Mouse (Mus musculus): ENCODE results near the gene Eif5a2. TPM values are rescaled to one million over a fixed set of nuclear protein-coding genes. Genes with fewer than 3 reads are reported as not detected.

The Eif5a2 gene
- 9.6 and 10.1 TPM in 2 replicates for polyA plus RNA-seq (2015; fragmentation: Nextera tagmentation; extraction: Ambion mirVana)

- Histone ChIP-seq H3K9me3 (replicated peaks) (no peaks in the 10 kb centered on the region), H3K4me2 (peak within 1 kb of the TSS; percentile 99), H3K4me1 (peaks cover 11% of the 10 kb centered on the region), H3K27ac (replicated peaks) (no peak within 1 kb of the TSS), H3K9ac (replicated peaks) (peak within 1 kb of the TSS; percentile 64), H3K4me3 (replicated peaks) (peak within 1 kb of the TSS; percentile 86), H3K36me3 (no peaks in the 10 kb centered on the region), H3K27me3 (replicated peaks) (no peaks in the 10 kb centered on the region)
- peak; percentile 100 for ATAC-seq (ENCODE audit: low FRiP score)
- 1% methylated on average over 46 of the region's 46 CpGs for WGBS
Measured at GRCm38 (mm10) chr3:28780994-28781393, at the start of gene Eif5a2. Gene Eif5a2 (plus strand): TSS chr3:28781276.

GRCm38 (mm10) chr3:28734712-28735111 is 46.4 kb upstream of the Eif5a2 start:
- Histone ChIP-seq H3K36me3 (no peaks in the 10 kb centered on the region), H3K9me3 (replicated peaks) (no peaks in the 10 kb centered on the region), H3K4me3 (replicated peaks) (no peak overlapping the region), H3K4me2 (no peak overlapping the region), H3K27me3 (replicated peaks) (no peaks in the 10 kb centered on the region), H3K27ac (replicated peaks) (no peak overlapping the region), H3K9ac (replicated peaks) (no peak overlapping the region), H3K4me1 (no peaks in the 10 kb centered on the region)
- ATAC-seq (ENCODE audit: low FRiP score) = no peak
- WGBS = 78% methylated on average over 2 of the region's 2 CpGs

- 36% methylated on average over 2 of the region's 2 CpGs for WGBS
Measured at GRCm38 (mm10) chr3:28736981-28737380, 44.1 kb upstream of the Eif5a2 start.

GRCm38 (mm10) chr3:28740353-28740752 is 40.7 kb upstream of the Eif5a2 start:
- WGBS = 30% methylated on average over 6 of the region's 6 CpGs
- H3K27ac ChIP-seq (replicated peaks) = no peak overlapping the region
- H3K9ac ChIP-seq (replicated peaks) = no peak overlapping the region
- H3K4me2 ChIP-seq = no peak overlapping the region
- H3K4me3 ChIP-seq (replicated peaks) = no peak overlapping the region
- no peak for ATAC-seq (ENCODE audit: low FRiP score)
- no peaks in the 10 kb centered on the region for H3K27me3 ChIP-seq (replicated peaks)
- H3K36me3 ChIP-seq = no peaks in the 10 kb centered on the region
- H3K9me3 ChIP-seq (replicated peaks) = no peaks in the 10 kb centered on the region
- H3K4me1 ChIP-seq = no peaks in the 10 kb centered on the region

More at GRCm38 (mm10) chr3:28736981-28737380, 44.1 kb upstream of the Eif5a2 start:
- H3K4me2 ChIP-seq = no peak overlapping the region
- H3K27me3 ChIP-seq (replicated peaks) = no peaks in the 10 kb centered on the region
- ATAC-seq (ENCODE audit: low FRiP score) = no peak
- no peaks in the 10 kb centered on the region for H3K9me3 ChIP-seq (replicated peaks)
- no peaks in the 10 kb centered on the region for H3K36me3 ChIP-seq
- no peak overlapping the region for H3K27ac ChIP-seq (replicated peaks)
- no peak overlapping the region for H3K9ac ChIP-seq (replicated peaks)
- no peaks in the 10 kb centered on the region for H3K4me1 ChIP-seq
- no peak overlapping the region for H3K4me3 ChIP-seq (replicated peaks)

GRCm38 (mm10) chr3:28743251-28743650 is 37.8 kb upstream of the Eif5a2 start:
- Histone ChIP-seq H3K4me1 (no peaks in the 10 kb centered on the region), H3K9ac (replicated peaks) (no peak overlapping the region), H3K27ac (replicated peaks) (no peak overlapping the region), H3K36me3 (no peaks in the 10 kb centered on the region), H3K4me3 (replicated peaks) (no peak overlapping the region), H3K4me2 (no peak overlapping the region), H3K9me3 (replicated peaks) (no peaks in the 10 kb centered on the region), H3K27me3 (replicated peaks) (no peaks in the 10 kb centered on the region)
- 43% methylated on average over 8 of the region's 8 CpGs for WGBS
- no peak for ATAC-seq (ENCODE audit: low FRiP score)

GRCm38 (mm10) chr3:28745835-28746483 is 35.1 kb upstream of the Eif5a2 start:
- Histone ChIP-seq H3K4me3 (replicated peaks) (no peak overlapping the region), H3K9ac (replicated peaks) (no peak overlapping the region), H3K4me2 (no peak overlapping the region), H3K9me3 (replicated peaks) (no peaks in the 10 kb centered on the region), H3K4me1 (no peaks in the 10 kb centered on the region), H3K27me3 (replicated peaks) (no peaks in the 10 kb centered on the region), H3K27ac (replicated peaks) (no peak overlapping the region), H3K36me3 (no peaks in the 10 kb centered on the region)
- 29% methylated on average over 7 of the region's 7 CpGs for WGBS
- ATAC-seq (ENCODE audit: low FRiP score) = peak; percentile 83

GRCm38 (mm10) chr3:28748151-28748550 is 32.9 kb upstream of the Eif5a2 start:
- Histone ChIP-seq H3K27ac (replicated peaks) (no peak overlapping the region), H3K9ac (replicated peaks) (no peak overlapping the region), H3K4me3 (replicated peaks) (no peak overlapping the region), H3K4me1 (no peaks in the 10 kb centered on the region), H3K27me3 (replicated peaks) (no peaks in the 10 kb centered on the region), H3K4me2 (no peak overlapping the region), H3K9me3 (replicated peaks) (no peaks in the 10 kb centered on the region), H3K36me3 (no peaks in the 10 kb centered on the region)
- WGBS = 86% methylated on average over 3 of the region's 3 CpGs
- no peak for ATAC-seq (ENCODE audit: low FRiP score)

- no peaks in the 10 kb centered on the region for H3K9me3 ChIP-seq (replicated peaks)
- H3K27ac ChIP-seq (replicated peaks) = no peak overlapping the region
- no peak overlapping the region for H3K4me2 ChIP-seq
- H3K27me3 ChIP-seq (replicated peaks) = no peaks in the 10 kb centered on the region
- ATAC-seq (ENCODE audit: low FRiP score) = no peak
- no peak overlapping the region for H3K9ac ChIP-seq (replicated peaks)
- H3K4me3 ChIP-seq (replicated peaks) = no peak overlapping the region
- no peaks in the 10 kb centered on the region for H3K36me3 ChIP-seq
- H3K4me1 ChIP-seq = no peaks in the 10 kb centered on the region
Measured at GRCm38 (mm10) chr3:28748956-28749355, 32.1 kb upstream of the Eif5a2 start.

- ATAC-seq (ENCODE audit: low FRiP score) = no peak
- H3K4me3 ChIP-seq (replicated peaks) = no peak overlapping the region
- H3K4me2 ChIP-seq = no peak overlapping the region
- H3K36me3 ChIP-seq = no peaks in the 10 kb centered on the region
- no peak overlapping the region for H3K9ac ChIP-seq (replicated peaks)
- H3K9me3 ChIP-seq (replicated peaks) = no peaks in the 10 kb centered on the region
- 58% methylated on average over 7 of the region's 7 CpGs for WGBS
- no peaks in the 10 kb centered on the region for H3K27me3 ChIP-seq (replicated peaks)
- no peak overlapping the region for H3K27ac ChIP-seq (replicated peaks)
- H3K4me1 ChIP-seq = no peaks in the 10 kb centered on the region
Measured at GRCm38 (mm10) chr3:28755477-28755876, 25.6 kb upstream of the Eif5a2 start.

GRCm38 (mm10) chr3:28761225-28761789 is 19.8 kb upstream of the Eif5a2 start:
- Histone ChIP-seq H3K9ac (replicated peaks) (no peak overlapping the region), H3K4me2 (no peak overlapping the region), H3K4me1 (no peaks in the 10 kb centered on the region), H3K36me3 (no peaks in the 10 kb centered on the region), H3K27me3 (replicated peaks) (no peaks in the 10 kb centered on the region), H3K9me3 (replicated peaks) (no peaks in the 10 kb centered on the region), H3K4me3 (replicated peaks) (no peak overlapping the region), H3K27ac (replicated peaks) (no peak overlapping the region)
- 33% methylated on average over 8 of the region's 8 CpGs for WGBS
- ATAC-seq (ENCODE audit: low FRiP score) = peak; percentile 45; the same call in 1 of the 2 replicates

- Histone ChIP-seq H3K36me3 (no peaks in the 10 kb centered on the region), H3K4me2 (no peak overlapping the region), H3K27ac (replicated peaks) (no peak overlapping the region), H3K4me3 (replicated peaks) (no peak overlapping the region), H3K9me3 (replicated peaks) (no peaks in the 10 kb centered on the region), H3K4me1 (no peaks in the 10 kb centered on the region), H3K27me3 (replicated peaks) (no peaks in the 10 kb centered on the region), H3K9ac (replicated peaks) (no peak overlapping the region)
- WGBS = 91% methylated on average over 4 of the region's 4 CpGs
- no peak for ATAC-seq (ENCODE audit: low FRiP score)
Measured at GRCm38 (mm10) chr3:28766935-28767334, 14.1 kb upstream of the Eif5a2 start.

GRCm38 (mm10) chr3:28768222-28768621 is 12.9 kb upstream of the Eif5a2 start:
- Histone ChIP-seq H3K9me3 (replicated peaks) (no peaks in the 10 kb centered on the region), H3K36me3 (no peaks in the 10 kb centered on the region), H3K4me2 (no peak overlapping the region), H3K27ac (replicated peaks) (no peak overlapping the region), H3K4me1 (no peaks in the 10 kb centered on the region), H3K27me3 (replicated peaks) (no peaks in the 10 kb centered on the region), H3K4me3 (replicated peaks) (no peak overlapping the region), H3K9ac (replicated peaks) (no peak overlapping the region)
- 56% methylated on average over 3 of the region's 3 CpGs for WGBS
- no peak for ATAC-seq (ENCODE audit: low FRiP score)

Data from neural tube, embryonic 15.5 days (tissue).